Mouse (Mus musculus) frontal cortex, postnatal 14 days (tissue): ENCODE results near the gene Tma7.

ENCODE experiments used
- DNase-seq, 2 experiments: peaks; one replicate each; pipeline ENCODE4 v3.0.0; 2022; ENCODE audit warnings: low spot score in 2 of 2

Tma7 gene

GRCm38 (mm10) chr9:109046306-109046705 lies 36.1 kb downstream of the Tma7 start:
- peak in 1 of 2 experiments; percentile 40 for DNase-seq

GRCm38 (mm10) chr9:109041351-109041750 lies 41.0 kb downstream of the Tma7 start:
- DNase-seq, result peak in 1 of 2 experiments; percentile 2

- no peak for DNase-seq
Measured at GRCm38 (mm10) chr9:109040906-109041305, 41.5 kb downstream of the Tma7 start.

GRCm38 (mm10) chr9:109040216-109040615 lies 42.2 kb downstream of the Tma7 start:
- DNase-seq, result no peak

- DNase-seq, result no peak
Measured at GRCm38 (mm10) chr9:109039681-109040080, 42.7 kb downstream of the Tma7 start.

GRCm38 (mm10) chr9:109038901-109039364 lies 43.5 kb downstream of the Tma7 start:
- peak in 1 of 2 experiments; percentile 3 for DNase-seq

GRCm38 (mm10) chr9:109038086-109038895 lies 44.1 kb downstream of the Tma7 start, which contains the start of gene Shisa5:
TSS of gene Shisa5 (plus strand) at chr9:109038565.
- DNase-seq, result peak in 1 of 2 experiments; percentile 26

- no peak for DNase-seq
Measured at GRCm38 (mm10) chr9:109032435-109032834, 50.0 kb downstream of the Tma7 start.

GRCm38 (mm10) chr9:109031686-109032085 lies 50.7 kb downstream of the Tma7 start:
- no peak for DNase-seq

- peak in 1 of 2 experiments; percentile 1 for DNase-seq
Measured at GRCm38 (mm10) chr9:109031001-109031400, 51.4 kb downstream of the Tma7 start.

GRCm38 (mm10) chr9:109030312-109030711 lies 52.1 kb downstream of the Tma7 start:
- DNase-seq, result no peak

GRCm38 (mm10) chr9:109028919-109029318 lies 53.5 kb downstream of the Tma7 start:
- no peak for DNase-seq

GRCm38 (mm10) chr9:109028421-109028820 lies 54.0 kb downstream of the Tma7 start:
- peak in 1 of 2 experiments; percentile 2 for DNase-seq

- DNase-seq, result no peak
Measured at GRCm38 (mm10) chr9:109027521-109027920, 54.9 kb downstream of the Tma7 start.
